Mouse (Mus musculus): Measurements from ENCODE around the gene Ddx18.

DNA sequence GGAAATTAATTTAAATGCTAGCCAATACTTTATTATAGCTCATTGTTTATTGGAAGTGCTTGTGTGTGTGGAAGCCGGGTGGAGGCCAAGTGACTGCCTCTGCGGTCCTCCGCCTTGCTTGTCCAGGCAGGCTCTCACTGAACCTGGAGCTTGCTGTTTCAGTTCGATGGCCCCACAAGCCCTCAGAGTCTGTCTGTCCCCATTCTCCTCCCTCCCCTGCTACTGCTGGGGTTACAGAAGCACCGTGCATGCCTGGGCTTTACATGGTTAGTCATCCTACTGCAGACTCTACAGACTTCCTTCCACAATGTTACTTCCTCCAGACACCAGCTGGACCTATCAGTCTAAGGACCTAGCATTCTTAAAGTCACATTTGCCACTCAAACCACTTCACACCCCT, 9.9 kb downstream of the Ddx18 start:
- TF ChIP-seq CTCF (IDR thresholded peaks at IDR 0.05; ENCODE audit: borderline replicate concordance, insufficient read depth, low read depth, low read length) (no peak), POLR2A (IDR thresholded peaks at IDR 0.05; ENCODE audit: borderline replicate concordance, insufficient read depth, low read length) (no peak)

All from cerebellum, adult 2 months (tissue).